Mouse (Mus musculus): ENCODE results near the gene Ccl1.

DNA sequence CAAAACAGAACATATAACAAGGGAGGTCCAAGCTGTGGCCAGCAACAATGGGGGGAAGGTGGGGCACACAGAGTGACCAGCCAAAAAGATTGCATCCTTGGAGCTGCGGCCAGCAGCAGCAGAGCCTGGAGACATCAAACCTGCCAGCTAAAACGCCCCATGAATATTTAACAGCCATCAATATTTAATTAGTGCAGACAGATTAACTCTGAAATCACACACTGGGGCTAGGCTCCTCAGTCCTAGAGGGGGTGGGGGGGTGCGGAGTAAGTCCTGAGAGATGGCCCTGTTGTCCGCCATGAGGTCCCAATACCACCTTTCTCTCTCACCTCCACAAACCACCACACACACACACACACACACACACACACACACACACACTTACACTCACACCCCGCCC is 68.1 kb downstream of the Ccl1 start:
- TF ChIP-seq CTCF (conservative IDR thresholded peaks at IDR 0.05; ENCODE audit: low read length) (no peak), NANOG (IDR thresholded peaks at IDR 0.05; ENCODE audit: borderline replicate concordance, low read length) (no peak), POU5F1 (IDR thresholded peaks at IDR 0.05; ENCODE audit: borderline replicate concordance, low read length) (no peak)
